Mouse (Mus musculus) CD4-positive naive resting alpha-beta T cell, adult 76 days (primary cell): ENCODE measurements around the gene Sema7a. TPM values are rescaled to one million over a fixed set of nuclear protein-coding genes. Genes with fewer than 3 reads are reported as not detected.

Experiments
- total RNA-seq: library from RNA; stranded (reverse); gene quantifications from one replicate; pipeline ENCODE4 v1.2.4, GENCODE M21; 2023

Gene Sema7a
- total RNA-seq, result 3.6 TPM

GRCm38 (mm10) chr9:57939431-57940348 is at the start of gene Sema7a:
Gene Sema7a (plus strand): TSS chr9:57940112.

GRCm38 (mm10) chr9:57910254-57911160 is 29.4 kb upstream of the Sema7a start, which contains the start of gene Ubl7:
Gene Ubl7 (plus strand): TSS chr9:57910979.

GRCm38 (mm10) chr9:58005753-58006461 is 66.0 kb downstream of the Sema7a start, which contains the start of gene Cyp11a1:
Gene Cyp11a1 (plus strand): TSS chr9:58006411.

Other genes with a start within 250 kb of the Sema7a start
- gene Edc3, start 231.6 kb upstream of the Sema7a start, total RNA-seq, result 17.1 TPM
- 215 TPM for gene Clk3, start 174.3 kb upstream of the Sema7a start, total RNA-seq
- 88.6 TPM for gene Arid3b, start 103.3 kb upstream of the Sema7a start, total RNA-seq
- 85.6 TPM for gene Ubl7, start 29.1 kb upstream of the Sema7a start, total RNA-seq
- gene Cyp11a1, start 66.3 kb downstream of the Sema7a start, total RNA-seq, result 0.67 TPM
- 0.21 TPM for gene Stra6, start 123.7 kb downstream of the Sema7a start, total RNA-seq
- not detected for gene Ccdc33, start 178.7 kb downstream of the Sema7a start, total RNA-seq